Mouse (Mus musculus) forebrain, postnatal 0 days (tissue): Measurements from ENCODE around the gene Kmt2d. TPM values are rescaled to one million over a fixed set of nuclear protein-coding genes. Genes with fewer than 3 reads are reported as not detected.

Experiments used
- ATAC-seq: fragments of 200-750 bp; cut with Nextera tagmentation; 2 replicates; pipeline ENCODE4 v1.8.0; 2017; ENCODE audit warnings: mild to moderate bottlenecking, moderate library complexity
- DNase-seq: peaks from one replicate; pipeline ENCODE4 v3.0.0-alpha.2; 2015
- H3K27ac ChIP-seq: fragments of 300-500 bp; sonication (generic); 2 replicates; pipeline ENCODE4 v1.5.1; 2014; ENCODE audit warnings: low read depth, mild to moderate bottlenecking, antibody characterized with exemption, low read length, moderate library complexity, mixed read lengths
- H3K27me3 ChIP-seq: fragments of 300-500 bp; sonication (generic); 2 replicates; pipeline ENCODE4 v1.6.1; 2014; ENCODE audit warnings: mild to moderate bottlenecking, low read length, mixed read lengths; ENCODE audit not compliant: insufficient read depth
- H3K36me3 ChIP-seq: fragments of 300-500 bp; sonication (generic); 2 replicates; pipeline ENCODE4 v1.6.1; 2014; ENCODE audit warnings: mild to moderate bottlenecking, moderate library complexity; ENCODE audit not compliant: insufficient read depth
- H3K4me1 ChIP-seq: fragments of 300-500 bp; sonication (generic); 2 replicates; pipeline ENCODE4 v1.6.1; 2014; ENCODE audit warnings: antibody characterized with exemption; ENCODE audit not compliant: insufficient read depth
- H3K4me2 ChIP-seq: fragments of 300-500 bp; sonication (generic); 2 replicates; pipeline ENCODE4 v1.6.1; 2014; ENCODE audit warnings: low read depth, mild to moderate bottlenecking, moderate library complexity
- H3K4me3 ChIP-seq: fragments of 300-500 bp; sonication (generic); 2 replicates; pipeline ENCODE4 v1.5.1; 2014; ENCODE audit warnings: low read depth, low read length, mixed read lengths
- H3K9ac ChIP-seq: fragments of 300-500 bp; sonication (generic); 2 replicates; pipeline ENCODE4 v1.6.1; 2014; ENCODE audit warnings: mild to moderate bottlenecking
- H3K9me3 ChIP-seq: fragments of 300-500 bp; sonication (generic); 2 replicates; pipeline ENCODE4 v1.6.1; 2016; ENCODE audit warnings: low read length
- CTCF ChIP-seq: sonication (generic); IDR thresholded peaks from 2 replicates; pipeline ENCODE4 v1.5.1; 2016; ENCODE audit warnings: antibody characterized with exemption, control low read depth, low read depth
- WGBS: fragments of 180-500 bp; shearing (Covaris S2); extraction: QIAGEN DNeasy Blood & Tissue Kit; methylation state at CpG from one replicate; pipeline ENCODE4 v1.1.7; 2014; 5-methylcytosine and 5-hydroxymethylcytosine counted together
- polyA plus RNA-seq: library from polyadenylated mRNA; unstranded; fragments of >200 nt; fragmentation: Nextera tagmentation; extraction: Ambion mirVana; gene quantifications from 2 replicates; pipeline ENCODE4 v1.2.1, GENCODE M21; 2015
- total RNA-seq: library from RNA; depleted of rRNA; stranded (reverse); fragments of >200 nt; gene quantifications from 2 replicates; pipeline ENCODE4 v1.2.3, GENCODE M21; 2014

Kmt2d gene
- total and polyA plus RNA-seq, 2 experiments from 2014 or later = 6.2 to 25.8 TPM

DNA sequence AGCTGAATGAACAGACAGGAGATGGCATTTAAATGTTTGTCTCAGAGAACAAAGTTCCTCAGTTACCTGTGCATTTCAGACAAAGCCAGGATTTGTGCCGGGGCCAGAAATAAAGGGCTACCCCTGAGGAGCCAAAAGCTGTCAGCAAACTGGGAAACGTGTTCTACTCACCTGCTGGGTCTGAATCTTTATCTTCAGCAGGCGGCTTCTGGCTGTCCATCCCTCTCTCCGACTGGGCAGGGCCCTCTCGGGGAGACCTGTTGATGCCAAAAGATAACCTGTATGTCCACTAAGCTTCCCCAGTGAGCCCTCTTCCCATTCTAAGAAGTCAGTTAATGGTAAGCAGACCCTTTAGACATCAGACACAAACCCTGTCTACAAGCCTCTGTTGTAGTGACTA, 4.5 kb downstream of the Kmt2d start:
- Histone ChIP-seq H3K27me3 (no peaks in the 10 kb centered on the region), H3K9ac (no peak overlapping the region), H3K9me3 (no peaks in the 10 kb centered on the region), H3K4me2 (no peak overlapping the region), H3K36me3 (peaks cover 49% of the 10 kb centered on the region), H3K4me1 (peaks cover 26% of the 10 kb centered on the region), H3K4me3 (no peak overlapping the region), H3K27ac (no peak overlapping the region)
- ATAC-seq = no peak
- 91% methylated on average over 5 of the region's 5 CpGs for WGBS
- TF ChIP-seq CTCF = no peak
- DNase-seq = no peak

DNA sequence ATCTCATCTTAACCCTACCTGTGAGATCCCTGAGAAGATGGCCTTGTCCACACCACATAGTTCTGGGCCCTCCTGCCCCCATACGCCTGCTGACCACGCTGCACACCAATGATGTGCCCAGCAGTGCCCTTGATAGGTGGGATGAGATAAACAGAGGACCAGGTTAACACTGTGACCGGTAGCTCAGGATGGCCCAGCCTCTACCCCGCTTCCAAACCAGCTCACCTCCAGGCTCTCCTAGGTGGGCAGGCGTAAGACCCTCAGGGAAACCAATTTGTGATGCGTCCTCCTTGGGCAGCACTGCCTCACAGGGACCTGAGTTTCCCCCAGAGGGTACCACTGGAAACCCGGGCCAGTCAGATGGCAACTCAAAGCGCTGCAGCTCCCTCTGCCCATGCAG, 5.2 kb downstream of the Kmt2d start:
- H3K4me2 ChIP-seq = no peak overlapping the region
- H3K36me3 ChIP-seq = peaks cover 56% of the 10 kb centered on the region
- H3K9ac ChIP-seq = no peak overlapping the region
- H3K9me3 ChIP-seq = no peaks in the 10 kb centered on the region
- WGBS = 97% methylated on average over 8 of the region's 8 CpGs
- H3K4me3 ChIP-seq = no peak overlapping the region
- H3K27ac ChIP-seq = no peak overlapping the region
- no peak for ATAC-seq
- peaks cover 26% of the 10 kb centered on the region for H3K4me1 ChIP-seq
- TF ChIP-seq CTCF = no peak
- no peaks in the 10 kb centered on the region for H3K27me3 ChIP-seq
- DNase-seq = no peak

DNA sequence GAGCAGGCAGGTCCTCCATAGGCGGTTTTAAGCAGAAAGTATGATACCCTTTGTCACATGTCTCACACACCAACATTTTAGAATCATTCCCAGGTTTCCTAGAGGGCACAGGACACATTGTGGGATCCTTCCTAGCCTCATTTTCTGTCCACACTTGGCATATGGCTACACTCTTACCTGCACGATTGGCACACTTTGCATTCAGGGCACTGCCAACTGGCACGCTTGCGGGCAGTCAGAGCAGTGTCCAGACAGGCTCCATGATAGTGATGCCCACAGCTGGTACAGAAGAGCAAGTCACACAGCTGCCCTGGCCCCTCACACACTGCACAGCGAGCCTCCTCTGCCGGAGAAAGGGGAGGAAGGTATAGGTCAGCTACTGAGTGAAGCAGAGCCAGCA, 6.1 kb downstream of the Kmt2d start:
- Histone ChIP-seq H3K4me3 (no peak overlapping the region), H3K27me3 (no peaks in the 10 kb centered on the region), H3K4me2 (no peak overlapping the region), H3K36me3 (peaks cover 64% of the 10 kb centered on the region), H3K9me3 (no peaks in the 10 kb centered on the region), H3K9ac (no peak overlapping the region), H3K27ac (no peak overlapping the region), H3K4me1 (peaks cover 26% of the 10 kb centered on the region)
- no peak for ATAC-seq
- no peak for TF ChIP-seq CTCF
- 95% methylated on average over 6 of the region's 6 CpGs for WGBS
- DNase-seq = no peak

DNA sequence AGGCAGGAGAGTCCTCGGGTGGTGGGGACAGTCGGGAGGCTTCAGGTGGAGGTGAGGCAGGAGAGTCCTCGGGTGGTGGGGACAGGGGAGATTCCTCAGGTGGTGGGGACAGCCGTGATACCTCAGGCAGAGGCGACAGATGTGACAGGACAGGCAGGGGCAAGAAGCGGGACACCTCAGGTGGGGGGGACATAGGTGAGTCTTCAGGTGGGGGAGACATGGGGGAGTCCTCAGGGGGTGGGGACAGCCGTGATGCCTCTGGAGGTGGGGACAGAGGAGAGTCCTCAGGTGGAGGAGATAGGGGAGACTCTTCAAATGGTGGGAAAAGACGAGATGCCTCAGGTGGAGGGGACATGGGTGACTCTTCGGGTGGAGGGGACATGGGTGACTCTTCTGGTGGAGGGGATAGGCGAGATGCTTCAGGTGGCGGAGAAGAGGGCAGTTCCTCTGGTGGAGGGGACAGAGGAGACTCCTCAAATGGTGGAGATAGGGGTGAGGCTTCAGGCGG, 7.5 kb downstream of the Kmt2d start:
- ATAC-seq = no peak
- DNase-seq = no peak
- Histone ChIP-seq H3K4me1 (peaks cover 11% of the 10 kb centered on the region), H3K36me3 (peaks cover 77% of the 10 kb centered on the region), H3K4me3 (no peak overlapping the region), H3K27me3 (no peaks in the 10 kb centered on the region), H3K27ac (no peak overlapping the region), H3K4me2 (no peak overlapping the region), H3K9ac (no peak overlapping the region), H3K9me3 (no peaks in the 10 kb centered on the region)
- TF ChIP-seq CTCF = no peak
- WGBS = 93% methylated on average over 12 of the region's 12 CpGs

DNA sequence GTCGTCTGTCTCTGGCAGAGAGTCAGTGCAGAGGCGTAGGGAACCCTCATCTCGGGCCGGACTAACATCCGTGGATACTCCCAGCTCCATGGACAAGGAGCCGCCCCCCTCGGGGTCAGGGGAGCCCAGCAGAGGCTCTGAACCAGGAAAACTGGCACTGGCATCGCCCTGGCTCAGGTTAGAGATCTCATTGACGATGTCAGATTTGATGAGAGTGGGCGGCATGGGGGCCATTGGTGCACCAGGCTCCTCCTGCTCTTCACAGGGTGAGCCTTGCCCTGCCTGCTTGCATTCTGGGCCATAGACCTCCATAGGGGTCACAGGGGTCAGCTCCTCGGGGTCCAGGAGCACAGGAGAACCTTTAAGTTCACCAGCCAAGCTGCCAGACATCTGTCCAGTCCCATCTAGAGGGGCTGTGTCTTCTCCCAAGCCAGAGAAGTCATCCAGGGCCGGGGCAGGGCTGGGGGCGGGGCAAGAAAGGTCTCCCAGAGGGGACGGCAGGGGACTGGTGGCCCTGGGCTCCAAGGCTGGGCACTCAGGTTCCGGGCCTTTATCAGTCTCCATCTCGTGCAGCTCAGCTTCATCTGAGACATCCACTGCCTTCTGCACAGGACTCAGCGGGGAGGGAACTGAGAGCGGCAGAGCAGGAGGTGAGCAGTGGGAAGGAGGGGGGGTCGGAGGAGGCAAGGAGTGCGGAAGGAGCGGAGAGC, 9.1 kb downstream of the Kmt2d start:
- Histone ChIP-seq H3K9ac (no peak overlapping the region), H3K36me3 (peaks cover 93% of the 10 kb centered on the region), H3K4me1 (no peaks in the 10 kb centered on the region), H3K4me2 (no peak overlapping the region), H3K27ac (no peak overlapping the region), H3K27me3 (no peaks in the 10 kb centered on the region), H3K9me3 (no peaks in the 10 kb centered on the region), H3K4me3 (no peak overlapping the region)
- TF ChIP-seq CTCF = no peak
- ATAC-seq (no peak), DNase-seq (no peak)
- 86% methylated on average over 21 of the region's 21 CpGs for WGBS

DNA sequence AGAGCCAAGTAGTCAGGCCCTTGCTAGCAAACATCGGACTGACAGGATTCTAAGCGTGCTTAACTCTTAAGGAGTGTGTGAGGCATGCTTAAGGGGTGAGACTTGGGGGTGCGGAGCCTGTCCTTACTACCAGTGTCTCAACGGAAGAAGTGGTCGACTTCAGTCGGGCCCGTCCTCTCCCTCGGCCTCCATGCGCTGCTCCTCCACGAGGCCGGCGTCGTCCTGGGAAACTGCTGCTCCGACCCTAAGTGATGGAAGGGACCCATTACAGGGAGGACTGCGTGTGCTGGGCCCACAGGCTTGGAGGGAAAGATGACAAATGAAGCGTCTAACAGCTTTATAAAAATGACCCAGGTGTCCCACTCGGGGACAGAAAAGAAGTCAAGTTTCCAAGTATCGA, 10.1 kb downstream of the Kmt2d start:
- Histone ChIP-seq H3K27me3 (no peaks in the 10 kb centered on the region), H3K4me2 (no peak overlapping the region), H3K4me3 (no peak overlapping the region), H3K9ac (no peak overlapping the region), H3K9me3 (no peaks in the 10 kb centered on the region), H3K36me3 (peaks cover 97% of the 10 kb centered on the region), H3K4me1 (no peaks in the 10 kb centered on the region), H3K27ac (no peak overlapping the region)
- TF ChIP-seq CTCF = no peak
- WGBS = 95% methylated on average over 18 of the region's 18 CpGs
- DNase-seq (no peak), ATAC-seq (no peak)

DNA sequence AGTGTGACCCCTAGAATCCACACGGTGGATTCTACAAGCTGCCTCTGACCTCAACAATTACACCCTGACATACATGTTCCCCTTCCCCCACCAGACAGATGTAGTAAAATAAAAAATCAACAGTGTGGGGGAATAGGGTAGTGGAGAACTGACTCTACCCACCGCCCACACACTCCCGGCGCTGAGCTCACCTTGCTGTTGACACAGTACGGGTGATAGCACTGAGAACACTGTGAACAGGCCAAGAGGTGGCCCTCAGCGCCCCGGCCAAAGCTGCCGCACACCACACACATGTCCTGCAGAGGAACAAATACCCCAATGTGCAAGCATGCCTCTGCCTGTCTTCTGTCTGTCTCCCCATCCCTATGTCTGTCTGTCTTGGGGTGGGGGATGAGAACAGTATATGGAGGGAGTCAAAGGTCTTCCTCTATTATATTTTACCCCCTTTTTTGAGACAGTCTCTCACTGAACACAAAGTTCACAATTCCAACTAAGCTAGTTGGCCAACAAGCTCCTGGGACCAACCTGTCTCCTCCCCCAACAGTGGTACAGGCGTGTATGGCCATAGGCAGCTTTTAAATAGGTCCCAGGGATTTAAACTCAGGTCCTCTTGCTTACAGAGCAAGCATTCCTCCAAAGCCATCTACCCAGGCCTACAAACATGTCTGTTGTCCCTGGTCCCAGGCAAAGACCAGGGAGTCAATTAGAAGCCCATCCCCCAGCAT, 11.5 kb downstream of the Kmt2d start:
- Histone ChIP-seq H3K27me3 (no peaks in the 10 kb centered on the region), H3K36me3 (peaks cover 98% of the 10 kb centered on the region), H3K4me2 (no peak overlapping the region), H3K4me1 (no peaks in the 10 kb centered on the region), H3K27ac (no peak overlapping the region), H3K9me3 (no peaks in the 10 kb centered on the region), H3K4me3 (no peak overlapping the region), H3K9ac (no peak overlapping the region)
- no peak for ATAC-seq
- no peak for DNase-seq
- 85% methylated on average over 9 of the region's 9 CpGs for WGBS
- no peak for TF ChIP-seq CTCF
